Mouse (Mus musculus): ENCODE measurements around the gene Shisal2a. TPM values are rescaled to one million over a fixed set of nuclear protein-coding genes. Genes with fewer than 3 reads are reported as not detected.

The Shisal2a gene
- polyA plus RNA-seq, 1 experiment from 2014 or later: 0.53 TPM

GRCm38 (mm10) chr4:108350819-108351218 is 32.3 kb downstream of the Shisal2a start:
- H3K27me3 ChIP-seq: no peaks in the 10 kb centered on the region
- no peak for DNase-seq
- no peaks in the 10 kb centered on the region for H3K36me3 ChIP-seq
- H3K4me1 ChIP-seq (replicated peaks): peaks cover 57% of the 10 kb centered on the region
- WGBS (ENCODE audit: insufficient replicate concordance): 40% methylated on average over 8 of the region's 8 CpGs
- H3K27ac ChIP-seq: peak overlapping the region; percentile 6; the same call in 1 of the 2 replicates
- ATAC-seq (ENCODE audit: low read depth): no peak
- no peak overlapping the region for H3K9ac ChIP-seq
- H3K9me3 ChIP-seq (replicated peaks): no peaks in the 10 kb centered on the region
- H3K4me3 ChIP-seq (replicated peaks): no peak overlapping the region
- no peak overlapping the region for H3K4me2 ChIP-seq

DNA sequence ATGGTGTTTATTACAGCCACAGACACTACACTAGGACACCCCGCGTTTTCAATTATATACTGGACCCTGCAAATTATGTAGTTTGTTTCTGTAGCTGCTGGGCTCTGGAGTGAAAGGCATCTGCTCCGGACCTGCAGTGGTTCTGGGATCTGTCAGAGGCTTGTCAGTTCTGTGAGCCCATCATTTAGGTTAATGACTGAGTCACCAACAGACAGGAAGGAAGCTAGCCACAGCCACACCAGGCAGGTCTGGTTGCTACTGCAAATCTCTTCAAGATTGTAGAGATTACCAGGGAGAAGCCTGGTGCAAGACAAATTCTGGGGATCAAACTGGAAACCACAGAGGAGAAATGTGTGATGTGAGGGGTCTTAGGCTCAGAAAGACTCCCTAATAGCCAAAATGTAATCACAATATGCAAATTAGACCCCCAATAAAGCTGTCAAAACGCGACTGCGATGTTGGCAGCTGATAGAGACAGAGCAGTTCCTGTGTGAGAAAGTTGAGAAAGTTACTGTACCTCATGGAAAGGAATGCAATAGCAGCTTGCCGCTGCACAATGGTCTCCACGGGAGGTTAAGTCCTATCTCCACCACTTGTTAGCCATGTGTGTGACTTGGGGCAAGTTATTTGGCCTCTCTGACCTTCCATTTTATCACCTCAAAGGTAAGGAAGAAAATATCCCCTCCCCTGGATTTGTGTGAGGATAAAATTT is 33.2 kb downstream of the Shisal2a start:
- no peak for ATAC-seq (ENCODE audit: low read depth)
- H3K4me1 ChIP-seq (replicated peaks): peaks cover 54% of the 10 kb centered on the region
- no peaks in the 10 kb centered on the region for H3K36me3 ChIP-seq
- no peak overlapping the region for H3K4me3 ChIP-seq (replicated peaks)
- no peaks in the 10 kb centered on the region for H3K9me3 ChIP-seq (replicated peaks)
- H3K9ac ChIP-seq: no peak overlapping the region
- no peak overlapping the region for H3K4me2 ChIP-seq
- H3K27me3 ChIP-seq: no peaks in the 10 kb centered on the region
- WGBS (ENCODE audit: insufficient replicate concordance): 14% methylated on average over 8 of the region's 8 CpGs
- H3K27ac ChIP-seq: peak overlapping the region; percentile 6; the same call in 1 of the 2 replicates
- no peak for DNase-seq

DNA sequence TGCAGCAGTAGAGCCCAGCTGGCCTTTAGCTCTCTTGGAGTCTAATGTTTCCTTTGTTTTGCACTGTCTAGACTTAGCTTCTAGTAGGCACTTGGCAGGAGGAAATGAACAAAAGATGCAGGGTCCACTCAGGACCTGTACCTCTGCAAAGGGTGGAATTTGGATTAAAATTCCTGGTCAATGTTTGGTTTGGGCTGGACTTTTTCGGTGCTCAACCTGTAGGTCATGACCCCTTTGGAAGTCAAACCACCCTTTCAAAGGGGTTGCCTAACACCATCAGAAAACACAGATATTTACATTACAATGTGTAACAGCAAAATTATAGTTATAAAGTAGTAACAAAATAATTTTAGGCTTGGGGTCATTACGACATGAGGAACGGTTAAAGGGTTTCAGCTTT is 34.1 kb downstream of the Shisal2a start:
- Histone ChIP-seq H3K36me3 (no peaks in the 10 kb centered on the region), H3K9me3 (replicated peaks) (no peaks in the 10 kb centered on the region), H3K4me2 (no peak overlapping the region), H3K4me1 (replicated peaks) (peaks cover 51% of the 10 kb centered on the region), H3K27ac (peak overlapping the region; percentile 68), H3K27me3 (no peaks in the 10 kb centered on the region), H3K4me3 (replicated peaks) (no peak overlapping the region), H3K9ac (no peak overlapping the region)
- DNase-seq: no peak
- WGBS (ENCODE audit: insufficient replicate concordance): 79% methylated on average over 3 of the region's 3 CpGs
- peak; percentile 21 for ATAC-seq (ENCODE audit: low read depth)

DNA sequence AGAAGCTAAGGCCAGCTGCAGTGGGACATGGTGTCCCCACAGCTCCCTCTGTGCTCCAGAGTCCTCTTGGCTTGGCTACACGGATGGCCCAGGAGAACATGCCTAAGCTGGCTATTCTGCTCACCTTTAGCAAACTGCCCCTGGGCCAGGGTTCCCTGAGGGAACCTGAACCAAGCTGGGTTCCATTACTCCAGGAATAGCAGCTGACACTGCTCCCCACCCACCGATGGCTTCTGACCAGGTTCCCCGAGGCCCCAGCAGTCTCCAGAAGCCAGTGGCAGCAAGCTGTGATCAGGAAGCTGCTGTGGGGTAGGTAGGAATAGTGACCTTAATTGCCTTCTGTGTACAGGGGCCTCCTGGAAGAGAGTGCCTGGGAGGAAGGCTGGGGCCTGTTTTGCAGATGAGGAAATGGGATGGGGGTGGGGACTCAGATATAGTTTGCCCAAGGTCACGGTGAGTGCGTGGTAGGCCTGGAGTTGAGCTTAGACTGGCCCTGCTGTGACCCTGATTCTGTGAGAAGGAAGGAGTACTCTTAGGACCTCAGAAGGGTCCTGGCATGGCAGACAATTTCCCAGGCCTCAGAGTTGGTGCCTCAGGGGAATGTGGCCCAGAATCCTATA is 34.8 kb downstream of the Shisal2a start:
- ATAC-seq (ENCODE audit: low read depth) (0 out of 2 replicates have a peak, but pooled peaks have one; percentile 16), DNase-seq (no peak)
- peaks cover 46% of the 10 kb centered on the region for H3K4me1 ChIP-seq (replicated peaks)
- no peak overlapping the region for H3K9ac ChIP-seq
- H3K9me3 ChIP-seq (replicated peaks): no peaks in the 10 kb centered on the region
- no peaks in the 10 kb centered on the region for H3K36me3 ChIP-seq
- no peaks in the 10 kb centered on the region for H3K27me3 ChIP-seq
- no peak overlapping the region for H3K4me3 ChIP-seq (replicated peaks)
- WGBS (ENCODE audit: insufficient replicate concordance): 35% methylated on average over 5 of the region's 5 CpGs
- no peak overlapping the region for H3K4me2 ChIP-seq
- H3K27ac ChIP-seq: peak overlapping the region; percentile 68

DNA sequence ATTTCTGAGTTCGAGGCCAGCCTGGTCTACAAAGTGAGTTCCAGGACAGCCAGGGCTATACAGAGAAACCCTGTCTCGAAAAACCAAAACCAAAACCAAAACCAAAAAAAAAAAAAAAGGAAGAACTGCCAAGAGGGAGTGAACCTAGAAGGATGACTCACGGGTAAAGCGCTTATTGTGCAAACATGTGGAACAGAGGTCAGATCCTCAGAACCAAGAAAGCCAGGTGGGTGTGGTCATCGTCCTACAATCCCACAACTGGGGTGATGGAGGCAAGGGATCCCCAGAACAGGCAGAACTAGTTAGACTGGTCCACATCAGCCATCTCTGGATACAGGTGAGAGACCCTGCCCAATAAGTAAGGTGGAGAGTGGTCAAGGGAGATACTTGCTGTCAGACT is 36.0 kb downstream of the Shisal2a start:
- Histone ChIP-seq H3K27ac (no peak overlapping the region), H3K4me2 (no peak overlapping the region), H3K9ac (no peak overlapping the region), H3K4me3 (replicated peaks) (no peak overlapping the region), H3K36me3 (no peaks in the 10 kb centered on the region), H3K9me3 (replicated peaks) (no peaks in the 10 kb centered on the region), H3K4me1 (replicated peaks) (peaks cover 40% of the 10 kb centered on the region), H3K27me3 (no peaks in the 10 kb centered on the region)
- DNase-seq (no peak), ATAC-seq (ENCODE audit: low read depth) (no peak)
- WGBS (ENCODE audit: insufficient replicate concordance): 57% methylated on average over 5 of the region's 5 CpGs

DNA sequence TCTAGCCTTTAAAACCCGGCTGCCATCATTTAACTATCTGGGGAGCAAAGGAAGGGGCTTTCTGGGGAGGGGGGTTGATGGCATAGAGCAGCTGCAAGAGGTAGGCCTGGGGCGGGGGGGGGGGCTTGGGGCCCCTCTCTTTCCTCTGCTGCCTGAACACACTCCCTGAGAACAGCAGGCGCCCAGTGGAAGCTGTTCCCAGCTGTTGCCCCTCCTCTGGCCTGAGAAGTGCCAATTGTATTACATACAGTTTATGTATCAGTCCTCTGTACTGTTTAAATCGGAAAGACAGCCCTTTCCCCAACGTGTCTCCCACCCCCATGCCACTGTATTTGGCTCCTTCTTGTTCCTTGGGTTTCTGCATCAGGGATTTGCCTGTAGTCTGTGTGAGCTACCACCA is 37.3 kb downstream of the Shisal2a start:
- Histone ChIP-seq H3K4me2 (no peak overlapping the region), H3K27me3 (no peaks in the 10 kb centered on the region), H3K4me3 (replicated peaks) (no peak overlapping the region), H3K36me3 (no peaks in the 10 kb centered on the region), H3K9me3 (replicated peaks) (no peaks in the 10 kb centered on the region), H3K4me1 (replicated peaks) (peaks cover 33% of the 10 kb centered on the region), H3K27ac (no peak overlapping the region), H3K9ac (no peak overlapping the region)
- DNase-seq: no peak
- WGBS (ENCODE audit: insufficient replicate concordance): 45% methylated on average over 5 of the region's 5 CpGs
- ATAC-seq (ENCODE audit: low read depth): no peak

GRCm38 (mm10) chr4:108344631-108345083 is 38.5 kb downstream of the Shisal2a start:
- ATAC-seq (ENCODE audit: low read depth): no peak
- Histone ChIP-seq H3K4me2 (no peak overlapping the region), H3K4me1 (replicated peaks) (peaks cover 21% of the 10 kb centered on the region), H3K27ac (no peak overlapping the region), H3K4me3 (replicated peaks) (no peak overlapping the region), H3K36me3 (peaks cover 5% of the 10 kb centered on the region; the same call in 1 of the 2 replicates), H3K9ac (no peak overlapping the region), H3K27me3 (no peaks in the 10 kb centered on the region), H3K9me3 (replicated peaks) (no peaks in the 10 kb centered on the region)
- WGBS (ENCODE audit: insufficient replicate concordance): 59% methylated on average over 7 of the region's 7 CpGs
- no peak for DNase-seq

GRCm38 (mm10) chr4:108339277-108339690 is 43.9 kb downstream of the Shisal2a start:
- Histone ChIP-seq H3K9ac (no peak overlapping the region), H3K4me1 (replicated peaks) (peaks cover 21% of the 10 kb centered on the region), H3K27ac (no peak overlapping the region), H3K36me3 (peaks cover 40% of the 10 kb centered on the region), H3K27me3 (no peaks in the 10 kb centered on the region), H3K4me3 (replicated peaks) (no peak overlapping the region), H3K9me3 (replicated peaks) (no peaks in the 10 kb centered on the region), H3K4me2 (no peak overlapping the region)
- WGBS (ENCODE audit: insufficient replicate concordance): 17% methylated on average over 4 of the region's 4 CpGs
- DNase-seq (peak; percentile 27), ATAC-seq (ENCODE audit: low read depth) (peak; percentile 35; the same call in 1 of the 2 replicates)

GRCm38 (mm10) chr4:108338811-108339210 is 44.3 kb downstream of the Shisal2a start:
- Histone ChIP-seq H3K27ac (no peak overlapping the region), H3K9me3 (replicated peaks) (no peaks in the 10 kb centered on the region), H3K4me3 (replicated peaks) (no peak overlapping the region), H3K36me3 (peaks cover 44% of the 10 kb centered on the region), H3K9ac (no peak overlapping the region), H3K4me2 (no peak overlapping the region), H3K4me1 (replicated peaks) (peaks cover 21% of the 10 kb centered on the region), H3K27me3 (no peaks in the 10 kb centered on the region)
- 74% methylated on average over 10 of the region's 10 CpGs for WGBS (ENCODE audit: insufficient replicate concordance)
- no peak for DNase-seq
- no peak for ATAC-seq (ENCODE audit: low read depth)

DNA sequence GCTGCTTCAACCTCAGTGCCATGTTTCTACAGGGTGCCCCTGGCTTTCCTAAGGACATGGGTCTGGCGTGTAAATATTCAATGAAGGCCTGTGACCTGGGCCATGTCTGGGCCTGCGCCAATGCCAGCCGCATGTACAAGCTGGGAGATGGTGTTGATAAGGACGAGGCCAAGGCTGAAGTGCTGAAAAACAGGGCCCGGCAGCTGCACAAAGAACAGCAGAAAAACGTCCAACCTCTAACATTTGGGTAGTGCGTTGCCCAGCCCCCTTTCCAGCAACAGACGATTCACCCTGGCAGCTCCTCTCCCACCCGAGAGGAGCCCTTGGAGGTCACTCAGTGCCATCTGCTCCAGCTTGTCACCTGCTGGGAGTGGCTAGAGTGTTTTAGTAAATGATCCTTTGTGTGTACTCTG is 44.8 kb downstream of the Shisal2a start:
- Histone ChIP-seq H3K36me3 (peaks cover 49% of the 10 kb centered on the region), H3K4me1 (replicated peaks) (peaks cover 21% of the 10 kb centered on the region), H3K4me3 (replicated peaks) (no peak overlapping the region), H3K4me2 (no peak overlapping the region), H3K27ac (no peak overlapping the region), H3K9me3 (replicated peaks) (no peaks in the 10 kb centered on the region), H3K27me3 (no peaks in the 10 kb centered on the region), H3K9ac (no peak overlapping the region)
- DNase-seq: no peak
- ATAC-seq (ENCODE audit: low read depth): no peak
- WGBS (ENCODE audit: insufficient replicate concordance): 67% methylated on average over 9 of the region's 9 CpGs

DNA sequence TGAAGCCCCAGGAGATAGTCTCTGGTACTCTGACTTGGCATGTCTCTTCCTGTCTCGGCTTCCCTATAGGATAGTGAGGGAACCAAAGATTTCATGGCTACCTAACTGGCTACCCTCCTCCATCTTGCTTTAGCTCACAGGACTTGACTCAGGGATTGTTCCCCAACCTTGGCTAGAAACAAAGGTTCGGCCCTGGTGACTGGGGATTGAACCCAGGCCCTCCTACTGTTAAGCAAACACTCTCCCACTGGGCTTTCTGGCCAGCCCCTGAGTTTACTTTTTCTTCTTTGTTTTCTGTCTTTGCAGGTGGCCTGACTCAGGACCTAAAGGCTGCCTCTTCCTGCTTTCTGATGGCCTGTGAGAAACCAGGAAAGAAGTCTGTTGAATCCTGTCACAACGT is 45.3 kb downstream of the Shisal2a start:
- peaks cover 54% of the 10 kb centered on the region for H3K36me3 ChIP-seq
- H3K4me2 ChIP-seq: no peak overlapping the region
- H3K27ac ChIP-seq: no peak overlapping the region
- H3K9ac ChIP-seq: no peak overlapping the region
- H3K27me3 ChIP-seq: no peaks in the 10 kb centered on the region
- H3K4me3 ChIP-seq (replicated peaks): no peak overlapping the region
- no peaks in the 10 kb centered on the region for H3K9me3 ChIP-seq (replicated peaks)
- DNase-seq (no peak), ATAC-seq (ENCODE audit: low read depth) (no peak)
- peaks cover 21% of the 10 kb centered on the region for H3K4me1 ChIP-seq (replicated peaks)
- 70% methylated on average over 3 of the region's 3 CpGs for WGBS (ENCODE audit: insufficient replicate concordance)

DNA sequence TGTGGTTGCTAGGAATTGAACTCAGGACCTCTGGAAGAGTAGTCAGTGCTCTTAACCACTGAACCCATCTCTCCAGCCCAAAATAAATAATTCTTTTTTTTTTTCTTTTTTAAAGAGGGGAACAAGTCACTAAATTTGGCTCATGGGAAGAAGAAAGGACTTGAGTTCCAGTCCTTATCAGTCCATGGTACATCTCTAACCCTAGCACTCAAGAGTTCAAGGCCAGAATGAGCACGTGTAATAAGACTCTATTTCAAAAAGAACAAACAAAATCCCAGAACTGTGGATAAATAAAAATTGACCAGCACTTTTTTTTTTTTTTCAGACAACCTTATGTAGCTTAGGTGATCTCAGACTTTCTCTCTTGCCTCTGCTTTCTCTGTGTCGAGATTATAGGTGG is 46.4 kb downstream of the Shisal2a start:
- Histone ChIP-seq H3K27ac (no peak overlapping the region), H3K4me1 (replicated peaks) (peaks cover 23% of the 10 kb centered on the region), H3K9ac (no peak overlapping the region), H3K36me3 (peaks cover 63% of the 10 kb centered on the region), H3K9me3 (replicated peaks) (no peaks in the 10 kb centered on the region), H3K4me3 (replicated peaks) (no peak overlapping the region), H3K4me2 (no peak overlapping the region), H3K27me3 (no peaks in the 10 kb centered on the region)
- DNase-seq (no peak), ATAC-seq (ENCODE audit: low read depth) (no peak)
- 63% methylated on average over 2 of the region's 2 CpGs for WGBS (ENCODE audit: insufficient replicate concordance)
